Mouse (Mus musculus) hindbrain, postnatal 0 days (tissue): Measurements from ENCODE around the gene Hoxb5. TPM values are rescaled to one million over a fixed set of nuclear protein-coding genes. Genes with fewer than 3 reads are reported as not detected.

Source experiments
- ATAC-seq: fragments of 200-750 bp; cut with Nextera tagmentation; 2 replicates; pipeline ENCODE4 v1.8.0; 2017; ENCODE audit warnings: mild to moderate bottlenecking, moderate TSS enrichment, moderate library complexity
- DNase-seq: peaks from one replicate; pipeline ENCODE4 v3.0.0-alpha.2; 2015; ENCODE audit warnings: low spot score
- H3K27ac ChIP-seq: fragments of 300-500 bp; sonication (generic); 2 replicates; pipeline ENCODE4 v1.5.1; 2014; ENCODE audit warnings: mild to moderate bottlenecking
- H3K27me3 ChIP-seq: fragments of 300-500 bp; sonication (generic); 2 replicates; pipeline ENCODE4 v1.6.1; 2014; ENCODE audit warnings: low read length, mixed read lengths; ENCODE audit not compliant: insufficient read depth
- H3K36me3 ChIP-seq: fragments of 300-500 bp; sonication (generic); 2 replicates; pipeline ENCODE4 v1.6.1; 2014; ENCODE audit warnings: low read length, mixed read lengths; ENCODE audit not compliant: insufficient read depth
- H3K4me1 ChIP-seq: fragments of 300-500 bp; sonication (generic); 2 replicates; pipeline ENCODE4 v1.6.1; 2014; ENCODE audit warnings: antibody characterized with exemption, low read length, mixed read lengths; ENCODE audit not compliant: insufficient read depth
- H3K4me2 ChIP-seq: fragments of 300-500 bp; sonication (generic); 2 replicates; pipeline ENCODE4 v1.6.1; 2014; ENCODE audit warnings: low read depth, mild to moderate bottlenecking, low read length, moderate library complexity, mixed read lengths
- H3K4me3 ChIP-seq: fragments of 300-500 bp; sonication (generic); 2 replicates; pipeline ENCODE4 v1.5.1; 2014; ENCODE audit warnings: low read length
- H3K9ac ChIP-seq: fragments of 300-500 bp; sonication (generic); replicated peaks from 2 replicates; pipeline ENCODE4 v1.6.1; 2014; ENCODE audit warnings: mild to moderate bottlenecking, low read length, moderate library complexity, mixed read lengths
- H3K9me3 ChIP-seq: fragments of 300-500 bp; sonication (generic); 2 replicates; pipeline ENCODE4 v1.6.1; 2016; ENCODE audit warnings: low read length, mixed read lengths
- CTCF ChIP-seq: IDR thresholded peaks from 2 replicates; pipeline ENCODE4 v1.5.1; 2016; ENCODE audit warnings: antibody characterized with exemption, control low read depth, low read depth
- WGBS: fragments of 180-500 bp; shearing (Covaris S2); extraction: QIAGEN DNeasy Blood & Tissue Kit; methylation state at CpG from one replicate; pipeline ENCODE4 v1.1.7; 2014; 5-methylcytosine and 5-hydroxymethylcytosine counted together
- polyA plus RNA-seq: library from polyadenylated mRNA; unstranded; fragments of >200 nt; fragmentation: Nextera tagmentation; extraction: Ambion mirVana; gene quantifications from 2 replicates; pipeline ENCODE4 v1.2.1, GENCODE M21; 2015
- total RNA-seq: library from RNA; depleted of rRNA; stranded (reverse); fragments of >200 nt; gene quantifications from 2 replicates; pipeline ENCODE4 v1.2.3, GENCODE M21; 2014

The Hoxb5 gene
- total and polyA plus RNA-seq, 2 experiments from 2014 or later = 24.3 to 113 TPM

DNA sequence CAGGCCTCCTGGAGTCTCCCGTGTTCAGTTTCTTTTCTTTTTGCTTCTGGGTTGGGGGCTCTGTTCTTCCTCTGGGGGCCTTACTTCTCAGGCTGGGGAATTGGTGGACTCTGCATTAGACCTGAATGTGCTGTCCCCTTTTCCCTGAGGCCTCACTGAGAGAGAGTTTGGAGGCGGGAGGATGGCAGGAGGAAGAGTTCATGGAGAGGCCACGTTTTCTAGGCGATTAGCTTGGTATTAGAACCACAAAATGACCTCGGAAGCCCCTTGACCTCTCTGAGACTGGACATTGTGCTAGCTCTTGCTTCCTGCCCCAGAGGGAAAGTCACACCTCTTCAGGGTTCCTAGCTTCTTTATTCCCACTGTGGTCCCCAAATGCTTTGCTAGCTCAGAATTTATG lies 21.0 kb downstream of the Hoxb5 start:
- no peaks in the 10 kb centered on the region for H3K4me1 ChIP-seq
- no peak for TF ChIP-seq CTCF
- under 1% methylated on average over 5 of the region's 5 CpGs for WGBS
- H3K4me2 ChIP-seq = peak overlapping the region; percentile 56
- peak overlapping the region; percentile 17 for H3K4me3 ChIP-seq
- no peaks in the 10 kb centered on the region for H3K9me3 ChIP-seq
- no peak for DNase-seq
- 0 out of 2 replicates have a peak overlapping the region, but pooled peaks have one; percentile 30 for H3K9ac ChIP-seq
- ATAC-seq = no peak
- no peaks in the 10 kb centered on the region for H3K36me3 ChIP-seq
- peaks cover 79% of the 10 kb centered on the region for H3K27me3 ChIP-seq
- peak overlapping the region; percentile 85 for H3K27ac ChIP-seq

DNA sequence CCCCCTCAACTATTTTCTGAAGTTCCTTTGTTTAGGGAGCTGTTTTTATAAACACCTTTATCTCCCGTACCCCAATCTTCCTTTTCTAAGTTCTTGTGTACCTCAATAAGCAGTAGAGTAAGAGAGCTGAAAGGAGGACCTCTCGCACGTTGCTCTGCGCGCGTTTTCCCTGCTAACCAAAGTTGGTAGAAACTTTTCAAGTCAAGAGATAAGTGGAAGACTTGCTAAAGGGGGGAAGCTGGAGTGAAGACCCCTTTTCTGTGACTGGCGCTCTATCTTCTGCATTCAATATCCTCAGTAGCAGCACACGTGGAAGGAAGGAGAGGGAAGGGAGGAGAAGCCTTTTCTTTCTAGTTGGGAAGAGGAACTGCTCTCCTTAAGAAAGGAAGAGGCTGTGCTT lies 21.8 kb downstream of the Hoxb5 start:
- DNase-seq (no peak), ATAC-seq (no peak)
- H3K9ac ChIP-seq = peak overlapping the region; percentile 44; the same call in 1 of the 2 replicates
- H3K36me3 ChIP-seq = no peaks in the 10 kb centered on the region
- H3K4me2 ChIP-seq = peak overlapping the region; percentile 56
- no peaks in the 10 kb centered on the region for H3K4me1 ChIP-seq
- H3K9me3 ChIP-seq = no peaks in the 10 kb centered on the region
- TF ChIP-seq CTCF = no peak
- peak overlapping the region; percentile 19; the same call in 1 of the 2 replicates for H3K4me3 ChIP-seq
- 3% methylated on average over 8 of the region's 8 CpGs for WGBS
- peak overlapping the region; percentile 85 for H3K27ac ChIP-seq
- H3K27me3 ChIP-seq = peaks cover 78% of the 10 kb centered on the region

DNA sequence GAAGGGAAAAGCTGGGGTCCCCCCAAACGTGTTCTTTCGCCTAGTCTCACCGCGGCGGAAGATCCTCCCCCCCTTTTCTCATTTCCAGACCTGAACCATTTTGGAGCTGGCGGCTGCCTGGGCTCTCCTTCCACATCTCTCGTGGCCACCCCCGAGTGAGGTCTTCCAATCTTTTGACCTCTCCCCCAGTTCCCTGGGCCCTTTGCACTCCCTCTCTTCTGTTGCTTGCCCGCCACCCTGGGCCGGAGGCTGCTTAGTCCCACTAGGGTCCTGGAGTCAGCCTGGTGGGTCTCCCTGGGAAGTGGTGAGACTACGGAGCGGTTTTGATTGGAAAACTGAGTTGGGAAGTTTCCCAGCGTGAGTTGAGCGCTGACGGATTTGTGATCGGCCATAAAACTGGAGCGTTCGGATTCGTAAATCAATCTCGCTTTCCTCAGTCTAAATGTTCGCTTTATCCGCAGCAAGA lies 22.6 kb downstream of the Hoxb5 start:
- Histone ChIP-seq H3K4me3 (peak overlapping the region; percentile 19), H3K4me1 (no peaks in the 10 kb centered on the region), H3K36me3 (no peaks in the 10 kb centered on the region), H3K4me2 (peak overlapping the region; percentile 56), H3K27me3 (peaks cover 84% of the 10 kb centered on the region), H3K9me3 (no peaks in the 10 kb centered on the region), H3K27ac (peak overlapping the region; percentile 85), H3K9ac (peak overlapping the region; percentile 44)
- DNase-seq (no peak), ATAC-seq (no peak)
- WGBS = 3% methylated on average over 22 of the region's 22 CpGs
- TF ChIP-seq CTCF = no peak

DNA sequence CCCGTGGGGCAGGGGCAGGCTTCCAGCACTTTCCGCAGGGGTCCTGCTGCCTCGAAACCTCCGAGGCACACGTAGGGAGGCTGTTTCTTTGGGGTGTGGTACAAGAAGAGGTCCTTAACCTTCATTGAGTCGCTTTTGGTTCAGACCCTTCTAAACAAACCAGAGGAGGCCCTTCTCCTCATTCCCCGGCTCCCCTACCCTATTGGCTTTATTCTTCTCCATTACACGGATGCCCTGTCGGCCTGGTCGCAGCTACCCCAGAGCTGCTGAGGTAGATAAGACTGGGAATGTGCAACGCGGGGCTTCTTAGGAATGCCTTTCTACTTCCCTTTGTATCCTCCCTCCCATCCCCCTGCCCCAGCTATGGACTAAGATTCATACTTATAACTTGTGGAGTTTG lies 23.6 kb downstream of the Hoxb5 start:
- Histone ChIP-seq H3K27ac (peak overlapping the region; percentile 85), H3K4me1 (no peaks in the 10 kb centered on the region), H3K9me3 (no peaks in the 10 kb centered on the region), H3K36me3 (no peaks in the 10 kb centered on the region), H3K27me3 (peaks cover 88% of the 10 kb centered on the region), H3K9ac (peak overlapping the region; percentile 44), H3K4me3 (peak overlapping the region; percentile 19), H3K4me2 (peak overlapping the region; percentile 56)
- TF ChIP-seq CTCF = no peak
- 2% methylated on average over 12 of the region's 12 CpGs for WGBS
- ATAC-seq (no peak), DNase-seq (no peak)

DNA sequence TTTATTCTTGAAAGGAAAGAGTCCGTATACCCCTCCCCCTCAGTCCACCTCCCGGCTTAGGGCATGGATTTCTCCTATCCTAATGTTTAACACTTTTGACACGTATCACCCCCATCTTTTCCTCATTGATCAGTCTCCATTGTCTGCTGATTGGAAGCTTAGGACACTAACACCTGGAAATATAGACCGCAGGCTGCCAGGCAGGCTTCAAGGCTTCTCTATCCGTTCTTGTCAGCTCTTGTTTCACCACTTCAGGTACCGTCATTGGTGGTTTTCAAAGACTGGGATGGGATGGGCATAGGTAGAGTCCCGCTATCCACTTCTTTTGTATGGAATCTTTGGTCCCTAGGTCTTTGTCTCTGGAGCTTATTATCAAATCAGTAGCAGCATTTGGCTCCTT lies 24.0 kb downstream of the Hoxb5 start:
- Histone ChIP-seq H3K9me3 (no peaks in the 10 kb centered on the region), H3K36me3 (no peaks in the 10 kb centered on the region), H3K4me2 (peak overlapping the region; percentile 56), H3K9ac (peak overlapping the region; percentile 44), H3K4me1 (no peaks in the 10 kb centered on the region), H3K27ac (peak overlapping the region; percentile 85), H3K27me3 (peaks cover 90% of the 10 kb centered on the region), H3K4me3 (peak overlapping the region; percentile 29; the same call in 1 of the 2 replicates)
- DNase-seq = no peak
- no peak for TF ChIP-seq CTCF
- 3% methylated on average over 7 of the region's 7 CpGs for WGBS
- ATAC-seq = no peak

DNA sequence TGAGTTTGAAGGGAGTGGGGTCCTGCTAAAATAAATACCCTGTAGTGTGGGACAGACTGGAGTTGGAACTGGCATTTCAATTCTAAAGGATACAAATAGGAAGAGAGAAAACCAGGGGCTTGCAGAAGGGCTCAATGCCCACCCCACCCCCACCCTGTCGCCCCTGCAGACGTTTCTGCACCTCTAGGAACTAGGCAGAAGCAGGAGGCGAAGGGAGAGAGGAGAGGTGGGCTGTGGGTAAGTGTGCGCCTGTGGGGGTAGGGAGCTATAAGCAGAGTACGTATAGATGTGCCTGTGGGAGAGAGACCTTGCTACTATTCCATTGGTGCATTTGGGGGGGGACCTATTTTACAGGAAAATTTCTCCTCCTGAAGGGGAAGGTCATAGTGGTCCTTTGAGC lies 24.6 kb downstream of the Hoxb5 start:
- ATAC-seq = peak; percentile 43; the same call in 1 of the 2 replicates
- no peaks in the 10 kb centered on the region for H3K36me3 ChIP-seq
- H3K4me2 ChIP-seq = peak overlapping the region; percentile 56
- no peaks in the 10 kb centered on the region for H3K9me3 ChIP-seq
- peak overlapping the region; percentile 85 for H3K27ac ChIP-seq
- peak overlapping the region; percentile 29 for H3K4me3 ChIP-seq
- DNase-seq = no peak
- 4% methylated on average over 5 of the region's 5 CpGs for WGBS
- H3K4me1 ChIP-seq = no peaks in the 10 kb centered on the region
- peaks cover 90% of the 10 kb centered on the region for H3K27me3 ChIP-seq
- no peak for TF ChIP-seq CTCF
- peak overlapping the region; percentile 44 for H3K9ac ChIP-seq

DNA sequence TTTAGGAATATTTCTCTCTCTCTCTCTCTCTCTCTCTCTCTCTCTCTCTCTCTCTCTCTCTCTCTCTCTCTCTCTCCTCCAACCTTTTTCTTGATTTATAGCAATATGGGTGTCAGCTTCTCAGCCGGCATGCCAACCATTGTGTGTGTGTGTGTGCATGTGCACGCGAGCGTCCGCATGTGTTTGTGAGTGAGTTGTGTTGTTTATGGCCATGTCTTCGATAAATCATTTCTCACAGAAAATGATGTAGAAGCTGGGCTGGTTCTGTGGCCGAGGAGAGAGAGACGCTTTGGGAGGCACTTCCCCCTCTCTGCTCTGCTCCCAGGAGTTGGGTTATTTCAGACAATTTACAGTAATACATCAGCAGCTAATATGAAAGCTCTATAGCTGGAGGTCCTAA lies 25.5 kb downstream of the Hoxb5 start:
- peak overlapping the region; percentile 43 for H3K9ac ChIP-seq
- no peaks in the 10 kb centered on the region for H3K36me3 ChIP-seq
- H3K4me3 ChIP-seq = peak overlapping the region; percentile 29
- H3K4me2 ChIP-seq = peak overlapping the region; percentile 56
- no peak for ATAC-seq
- WGBS = 4% methylated on average over 8 of the region's 8 CpGs
- H3K27ac ChIP-seq = peak overlapping the region; percentile 85
- TF ChIP-seq CTCF = no peak
- no peaks in the 10 kb centered on the region; the same call in 1 of the 2 replicates for H3K4me1 ChIP-seq
- H3K27me3 ChIP-seq = peaks cover 86% of the 10 kb centered on the region
- no peaks in the 10 kb centered on the region for H3K9me3 ChIP-seq
- no peak for DNase-seq
